Mouse (Mus musculus) forebrain, postnatal 0 days (tissue): ENCODE measurements around the gene Gm8281. TPM values are rescaled to one million over a fixed set of nuclear protein-coding genes. Genes with fewer than 3 reads are reported as not detected.
"Not testable (repeated sequence)": the region's sequence is repeated elsewhere in the genome, so short reads cannot be mapped to it uniquely, and the experiment has no call there.

Experiments used
- ATAC-seq: fragments of 200-750 bp; cut with Nextera tagmentation; 2 replicates; pipeline ENCODE4 v1.8.0; 2017; ENCODE audit warnings: mild to moderate bottlenecking, moderate library complexity
- DNase-seq: peaks from one replicate; pipeline ENCODE4 v3.0.0-alpha.2; 2015
- H3K27ac ChIP-seq: fragments of 300-500 bp; sonication (generic); 2 replicates; pipeline ENCODE4 v1.5.1; 2014; ENCODE audit warnings: low read depth, mild to moderate bottlenecking, antibody characterized with exemption, low read length, moderate library complexity, mixed read lengths
- H3K27me3 ChIP-seq: fragments of 300-500 bp; sonication (generic); 2 replicates; pipeline ENCODE4 v1.6.1; 2014; ENCODE audit warnings: mild to moderate bottlenecking, low read length, mixed read lengths; ENCODE audit not compliant: insufficient read depth
- H3K36me3 ChIP-seq: fragments of 300-500 bp; sonication (generic); 2 replicates; pipeline ENCODE4 v1.6.1; 2014; ENCODE audit warnings: mild to moderate bottlenecking, moderate library complexity; ENCODE audit not compliant: insufficient read depth
- H3K4me1 ChIP-seq: fragments of 300-500 bp; sonication (generic); 2 replicates; pipeline ENCODE4 v1.6.1; 2014; ENCODE audit warnings: antibody characterized with exemption; ENCODE audit not compliant: insufficient read depth
- H3K4me2 ChIP-seq: fragments of 300-500 bp; sonication (generic); 2 replicates; pipeline ENCODE4 v1.6.1; 2014; ENCODE audit warnings: low read depth, mild to moderate bottlenecking, moderate library complexity
- H3K4me3 ChIP-seq: fragments of 300-500 bp; sonication (generic); 2 replicates; pipeline ENCODE4 v1.5.1; 2014; ENCODE audit warnings: low read depth, low read length, mixed read lengths
- H3K9ac ChIP-seq: fragments of 300-500 bp; sonication (generic); 2 replicates; pipeline ENCODE4 v1.6.1; 2014; ENCODE audit warnings: mild to moderate bottlenecking
- H3K9me3 ChIP-seq: fragments of 300-500 bp; sonication (generic); 2 replicates; pipeline ENCODE4 v1.6.1; 2016; ENCODE audit warnings: low read length
- CTCF ChIP-seq: sonication (generic); IDR thresholded peaks from 2 replicates; pipeline ENCODE4 v1.5.1; 2016; ENCODE audit warnings: antibody characterized with exemption, control low read depth, low read depth
- WGBS: fragments of 180-500 bp; shearing (Covaris S2); extraction: QIAGEN DNeasy Blood & Tissue Kit; methylation state at CpG from one replicate; pipeline ENCODE4 v1.1.7; 2014; 5-methylcytosine and 5-hydroxymethylcytosine counted together
- polyA plus RNA-seq: library from polyadenylated mRNA; unstranded; fragments of >200 nt; fragmentation: Nextera tagmentation; extraction: Ambion mirVana; gene quantifications from 2 replicates; pipeline ENCODE4 v1.2.1, GENCODE M21; 2015
- total RNA-seq: library from RNA; depleted of rRNA; stranded (reverse); fragments of >200 nt; gene quantifications from 2 replicates; pipeline ENCODE4 v1.2.3, GENCODE M21; 2014; rRNA removed

The Gm8281 gene
- 16.8 and 21.4 TPM in 2 replicates for total RNA-seq
- polyA plus RNA-seq: 11.9 and 12.9 TPM in 2 replicates

- not testable (repeated sequence) for H3K36me3 ChIP-seq, ATAC-seq, H3K4me1 ChIP-seq, H3K9me3 ChIP-seq, H3K27ac ChIP-seq, H3K27me3 ChIP-seq
- peak; percentile 36 for DNase-seq
- WGBS: 4% methylated on average over 31 of the region's 63 CpGs
- Histone ChIP-seq H3K9ac (peak within 1 kb of the TSS; percentile 64), H3K4me2 (peak within 1 kb of the TSS; percentile 52), H3K4me3 (peak within 1 kb of the TSS; percentile 38)
- peak; percentile 25; the same call in 1 of the 2 replicates for TF ChIP-seq CTCF
Measured at GRCm38 (mm10) chr14:5070611-5071490, at the start of gene Gm8281. Gene Gm8281 (plus strand): TSS chr14:5071040.

DNA sequence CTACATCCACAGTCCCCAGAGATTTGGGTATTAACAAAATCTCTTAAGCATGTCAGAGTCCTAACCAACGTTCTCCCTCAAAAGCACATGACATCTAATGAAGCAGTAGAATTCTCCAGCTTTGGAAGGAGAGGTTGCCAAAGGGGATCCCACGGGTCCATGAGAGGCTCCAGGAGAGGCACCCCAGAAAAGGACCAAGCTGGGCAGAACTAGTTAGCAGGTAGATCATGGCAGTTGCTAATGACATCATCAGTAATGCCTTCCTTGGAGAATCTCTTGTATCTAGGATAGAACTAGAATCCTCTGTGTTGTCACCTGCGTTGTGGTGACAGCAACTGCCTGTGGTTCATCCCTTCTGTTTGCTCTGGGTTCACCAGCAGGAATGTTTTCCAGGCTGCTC, 20.5 kb upstream of the Gm8281 start, which contains the start of gene 4930555G01Rik:
TSS of gene 4930555G01Rik (plus strand) at position 301 of the 400 bp plus-strand sequence.
- H3K27ac ChIP-seq, ATAC-seq, DNase-seq, H3K4me3 ChIP-seq, H3K27me3 ChIP-seq, H3K4me1 ChIP-seq, H3K4me2 ChIP-seq, H3K9me3 ChIP-seq, H3K36me3 ChIP-seq, H3K9ac ChIP-seq: not testable (repeated sequence)
- WGBS: no CpG with 5 or more reads among the region's 3 CpGs

DNA sequence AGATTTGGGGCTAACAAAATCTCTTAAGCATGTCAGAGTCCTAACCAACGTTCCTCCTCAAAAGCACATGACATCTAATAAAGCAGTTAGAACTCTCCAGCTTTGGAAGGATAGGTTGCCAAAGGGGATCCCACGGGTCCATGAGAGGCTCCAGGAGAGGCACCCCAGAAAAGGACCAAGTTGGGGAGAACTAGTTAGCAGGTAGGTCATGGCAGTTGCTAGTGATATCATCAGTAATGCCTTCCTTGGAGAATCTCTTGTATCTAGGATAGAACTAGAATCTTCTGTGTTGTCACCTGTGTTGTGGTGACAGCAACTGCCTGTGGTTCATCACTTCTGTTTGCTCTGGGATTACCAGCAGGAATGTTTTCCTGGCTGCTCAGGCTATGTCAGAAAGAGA, 60.4 kb downstream of the Gm8281 start, which contains the start of gene Gm8279:
TSS of gene Gm8279 (plus strand) at position 301 of the 400 bp plus-strand sequence.
- not testable (repeated sequence) for H3K27me3 ChIP-seq, H3K9me3 ChIP-seq, H3K4me1 ChIP-seq, H3K27ac ChIP-seq, H3K36me3 ChIP-seq, DNase-seq, H3K9ac ChIP-seq, H3K4me2 ChIP-seq, H3K4me3 ChIP-seq, ATAC-seq
- WGBS: 67% methylated on average over 2 of the region's 2 CpGs

Other genes starting within 250 kb of the Gm8281 start
- not detected in 2 replicates for gene Gm3269, start 232.9 kb upstream of the Gm8281 start, total RNA-seq
- gene Gm3269, start 232.9 kb upstream of the Gm8281 start, polyA plus RNA-seq: not detected in 2 replicates
- 2.2 and 6.8 TPM in 2 replicates for gene Gm3264, start 215.5 kb upstream of the Gm8281 start, total RNA-seq
- gene Gm3264, start 215.5 kb upstream of the Gm8281 start, polyA plus RNA-seq: 4.2 and 4.6 TPM in 2 replicates
- gene Gm3278, start 178.6 kb upstream of the Gm8281 start, total RNA-seq: 0.15 and 0.33 TPM in 2 replicates
- gene Gm3278, start 178.6 kb upstream of the Gm8281 start, polyA plus RNA-seq: 0.16 and 0.20 TPM in 2 replicates
- not detected in 2 replicates for gene Gm8297, start 87.1 kb upstream of the Gm8281 start, total RNA-seq
- not detected in 2 replicates for gene Gm8297, start 87.1 kb upstream of the Gm8281 start, polyA plus RNA-seq
- not detected in 2 replicates for gene Gm3298, start 55.1 kb upstream of the Gm8281 start, total RNA-seq
- gene Gm3298, start 55.1 kb upstream of the Gm8281 start, polyA plus RNA-seq: not detected in 2 replicates
- not detected in 2 replicates for gene 4930555G01Rik, start 20.4 kb upstream of the Gm8281 start, total RNA-seq
- not detected in 2 replicates for gene 4930555G01Rik, start 20.4 kb upstream of the Gm8281 start, polyA plus RNA-seq
- not detected in 2 replicates for gene Gm8279, start 60.5 kb downstream of the Gm8281 start, total RNA-seq
- not detected in 2 replicates for gene Gm8279, start 60.5 kb downstream of the Gm8281 start, polyA plus RNA-seq
- 2.2 and 2.6 TPM in 2 replicates for gene Gm3317, start 93.5 kb downstream of the Gm8281 start, total RNA-seq
- not detected in 2 replicates for gene Gm3317, start 93.5 kb downstream of the Gm8281 start, polyA plus RNA-seq
- not detected in 2 replicates for gene Gm8271, start 114.8 kb downstream of the Gm8281 start, total RNA-seq
- not detected in 2 replicates for gene Gm8271, start 114.8 kb downstream of the Gm8281 start, polyA plus RNA-seq
- not detected in 2 replicates for gene Gm3526, start 189.5 kb downstream of the Gm8281 start, total RNA-seq
- 0.28 TPM in 1 of 2 replicates, not detected in the other for gene Gm3526, start 189.5 kb downstream of the Gm8281 start, polyA plus RNA-seq